Mouse (Mus musculus): Measurements from ENCODE around the gene Scn2b. TPM values are rescaled to one million over a fixed set of nuclear protein-coding genes. Genes with fewer than 3 reads are reported as not detected.

Gene Scn2b
- polyA plus RNA-seq, 1 experiment: 0.58 TPM

DNA sequence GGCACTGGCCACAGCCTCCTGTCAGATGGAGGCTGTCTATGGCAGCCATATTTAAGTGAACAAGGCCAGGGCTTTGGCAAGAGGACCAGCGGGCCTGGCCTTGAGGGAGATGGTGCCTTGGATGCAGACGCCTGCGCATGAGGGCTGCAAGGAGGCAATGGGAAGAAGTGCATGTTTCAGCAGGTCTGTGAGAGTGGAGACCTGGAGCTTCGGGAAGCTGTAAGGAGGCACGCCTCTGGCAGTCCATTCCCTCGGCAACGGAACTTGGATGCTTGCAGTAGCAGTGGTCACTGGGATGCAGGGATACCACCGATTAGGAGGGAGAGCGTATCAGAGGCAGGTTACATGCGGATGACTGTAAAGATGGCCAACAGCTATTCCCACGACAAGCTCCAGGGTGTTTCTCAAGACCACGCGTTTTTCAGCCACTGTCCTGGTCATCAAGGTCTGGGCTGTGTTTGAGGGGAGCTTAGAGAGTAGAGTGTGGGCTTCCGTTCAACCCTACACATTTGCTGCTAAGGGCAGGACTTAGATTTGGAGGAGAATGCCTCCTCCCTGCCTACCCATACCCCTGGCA lies 2.5 kb downstream of the Scn2b start:
- Histone ChIP-seq H3K4me3 (ENCODE audit: insufficient read depth, low read depth, low read length) (no peak overlapping the region), H3K4me1 (ENCODE audit: control insufficient read depth, insufficient read depth, low read length) (no peaks in the 10 kb centered on the region), H3K36me3 (ENCODE audit: control insufficient read depth, insufficient read depth, low read length) (no peaks in the 10 kb centered on the region), H3K27me3 (replicated peaks; ENCODE audit: control insufficient read depth, insufficient read depth, low read length) (no peaks in the 10 kb centered on the region; the same call in 1 of the 2 replicates), H3K27ac (ENCODE audit: insufficient read depth, low read depth, low read length) (no peak overlapping the region)
- no peak for DNase-seq
- TF ChIP-seq POLR2A (IDR thresholded peaks at IDR 0.05; ENCODE audit: low read depth, low read length) (no peak), CTCF (conservative IDR thresholded peaks at IDR 0.05; ENCODE audit: insufficient read depth, insufficient read length, low read depth, low read length) (no peak)
- WGBS: 93% methylated on average over 14 of the region's 14 CpGs

- no peak overlapping the region for H3K27ac ChIP-seq (ENCODE audit: insufficient read depth, low read depth, low read length)
- no peak overlapping the region for H3K4me3 ChIP-seq (ENCODE audit: insufficient read depth, low read depth, low read length)
- no peaks in the 10 kb centered on the region for H3K36me3 ChIP-seq (ENCODE audit: control insufficient read depth, insufficient read depth, low read length)
- H3K4me1 ChIP-seq (ENCODE audit: control insufficient read depth, insufficient read depth, low read length): no peaks in the 10 kb centered on the region
- H3K27me3 ChIP-seq (replicated peaks; ENCODE audit: control insufficient read depth, insufficient read depth, low read length): no peaks in the 10 kb centered on the region
- DNase-seq: no peak
- 86% methylated on average over 6 of the region's 6 CpGs for WGBS
- TF ChIP-seq POLR2A (IDR thresholded peaks at IDR 0.05; ENCODE audit: low read depth, low read length): no peak
- TF ChIP-seq CTCF (conservative IDR thresholded peaks at IDR 0.05; ENCODE audit: insufficient read depth, insufficient read length, low read depth, low read length): no peak
Measured at GRCm38 (mm10) chr9:45120567-45120966, 3.0 kb downstream of the Scn2b start.

DNA sequence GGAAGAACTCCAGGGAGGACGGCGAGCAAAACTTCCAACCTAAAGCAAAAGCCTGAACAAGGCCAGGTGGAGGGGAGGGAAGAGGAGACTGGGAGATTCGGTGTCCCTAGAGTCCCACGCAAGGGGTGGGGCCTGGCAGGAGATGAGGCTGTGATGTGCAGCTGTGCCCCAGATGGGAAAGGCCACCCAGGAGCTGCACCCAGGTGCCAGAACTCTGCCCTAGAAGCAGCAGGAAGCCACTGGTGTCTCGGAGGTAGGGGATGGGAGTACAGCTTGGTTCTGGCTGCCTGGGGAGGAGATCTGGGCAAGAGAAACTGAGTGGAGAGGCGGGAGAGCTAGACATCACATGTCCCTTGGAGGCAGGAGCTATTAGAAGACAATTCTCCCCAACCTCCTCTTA lies 3.4 kb downstream of the Scn2b start:
- H3K36me3 ChIP-seq (ENCODE audit: control insufficient read depth, insufficient read depth, low read length): no peaks in the 10 kb centered on the region
- 63% methylated on average over 6 of the region's 6 CpGs for WGBS
- no peak for DNase-seq
- H3K4me1 ChIP-seq (ENCODE audit: control insufficient read depth, insufficient read depth, low read length): no peaks in the 10 kb centered on the region
- H3K27ac ChIP-seq (ENCODE audit: insufficient read depth, low read depth, low read length): no peak overlapping the region
- H3K4me3 ChIP-seq (ENCODE audit: insufficient read depth, low read depth, low read length): no peak overlapping the region
- TF ChIP-seq POLR2A (IDR thresholded peaks at IDR 0.05; ENCODE audit: low read depth, low read length) (no peak), CTCF (conservative IDR thresholded peaks at IDR 0.05; ENCODE audit: insufficient read depth, insufficient read length, low read depth, low read length) (no peak)
- H3K27me3 ChIP-seq (replicated peaks; ENCODE audit: control insufficient read depth, insufficient read depth, low read length): no peaks in the 10 kb centered on the region

GRCm38 (mm10) chr9:45121769-45122168 lies 4.2 kb downstream of the Scn2b start:
- H3K36me3 ChIP-seq (ENCODE audit: control insufficient read depth, insufficient read depth, low read length): no peaks in the 10 kb centered on the region
- no peaks in the 10 kb centered on the region for H3K4me1 ChIP-seq (ENCODE audit: control insufficient read depth, insufficient read depth, low read length)
- no peaks in the 10 kb centered on the region for H3K27me3 ChIP-seq (replicated peaks; ENCODE audit: control insufficient read depth, insufficient read depth, low read length)
- TF ChIP-seq CTCF (conservative IDR thresholded peaks at IDR 0.05; ENCODE audit: insufficient read depth, insufficient read length, low read depth, low read length): peak; percentile 92
- TF ChIP-seq POLR2A (IDR thresholded peaks at IDR 0.05; ENCODE audit: low read depth, low read length): no peak
- H3K27ac ChIP-seq (ENCODE audit: insufficient read depth, low read depth, low read length): no peak overlapping the region
- H3K4me3 ChIP-seq (ENCODE audit: insufficient read depth, low read depth, low read length): no peak overlapping the region
- WGBS: 3% methylated on average over 10 of the region's 10 CpGs
- peak; percentile 81 for DNase-seq

GRCm38 (mm10) chr9:45122209-45122761 lies 4.7 kb downstream of the Scn2b start:
- peak; percentile 43 for DNase-seq
- WGBS: 27% methylated on average over 9 of the region's 9 CpGs
- Histone ChIP-seq H3K4me1 (ENCODE audit: control insufficient read depth, insufficient read depth, low read length) (no peaks in the 10 kb centered on the region), H3K4me3 (ENCODE audit: insufficient read depth, low read depth, low read length) (no peak overlapping the region), H3K27ac (ENCODE audit: insufficient read depth, low read depth, low read length) (no peak overlapping the region), H3K27me3 (replicated peaks; ENCODE audit: control insufficient read depth, insufficient read depth, low read length) (no peaks in the 10 kb centered on the region), H3K36me3 (ENCODE audit: control insufficient read depth, insufficient read depth, low read length) (no peaks in the 10 kb centered on the region)
- no peak for TF ChIP-seq CTCF (conservative IDR thresholded peaks at IDR 0.05; ENCODE audit: insufficient read depth, insufficient read length, low read depth, low read length)
- TF ChIP-seq POLR2A (IDR thresholded peaks at IDR 0.05; ENCODE audit: low read depth, low read length): no peak

GRCm38 (mm10) chr9:45125211-45125610 lies 7.6 kb downstream of the Scn2b start:
- 88% methylated on average over 14 of the region's 14 CpGs for WGBS
- TF ChIP-seq POLR2A (IDR thresholded peaks at IDR 0.05; ENCODE audit: low read depth, low read length) (no peak), CTCF (conservative IDR thresholded peaks at IDR 0.05; ENCODE audit: insufficient read depth, insufficient read length, low read depth, low read length) (no peak)

GRCm38 (mm10) chr9:45126941-45127340 lies 9.4 kb downstream of the Scn2b start:
- TF ChIP-seq POLR2A (IDR thresholded peaks at IDR 0.05; ENCODE audit: low read depth, low read length): no peak
- no peak for TF ChIP-seq CTCF (conservative IDR thresholded peaks at IDR 0.05; ENCODE audit: insufficient read depth, insufficient read length, low read depth, low read length)
- no peak overlapping the region for H3K4me3 ChIP-seq (ENCODE audit: insufficient read depth, low read depth, low read length)
- no peaks in the 10 kb centered on the region for H3K27me3 ChIP-seq (replicated peaks; ENCODE audit: control insufficient read depth, insufficient read depth, low read length)
- no peak overlapping the region for H3K27ac ChIP-seq (ENCODE audit: insufficient read depth, low read depth, low read length)
- WGBS: 52% methylated on average over 7 of the region's 7 CpGs
- H3K36me3 ChIP-seq (ENCODE audit: control insufficient read depth, insufficient read depth, low read length): no peaks in the 10 kb centered on the region
- DNase-seq: no peak
- no peaks in the 10 kb centered on the region for H3K4me1 ChIP-seq (ENCODE audit: control insufficient read depth, insufficient read depth, low read length)

More at GRCm38 (mm10) chr9:45125211-45125610, 7.6 kb downstream of the Scn2b start:
- no peaks in the 10 kb centered on the region for H3K27me3 ChIP-seq (replicated peaks; ENCODE audit: control insufficient read depth, insufficient read depth, low read length)
- no peak overlapping the region for H3K4me3 ChIP-seq (ENCODE audit: insufficient read depth, low read depth, low read length)
- no peak for DNase-seq
- no peak overlapping the region for H3K27ac ChIP-seq (ENCODE audit: insufficient read depth, low read depth, low read length)
- no peaks in the 10 kb centered on the region for H3K36me3 ChIP-seq (ENCODE audit: control insufficient read depth, insufficient read depth, low read length)
- H3K4me1 ChIP-seq (ENCODE audit: control insufficient read depth, insufficient read depth, low read length): no peaks in the 10 kb centered on the region
